8 mouse cellular contexts compared by ENCODE assay signal in the genomic region with DNA sequence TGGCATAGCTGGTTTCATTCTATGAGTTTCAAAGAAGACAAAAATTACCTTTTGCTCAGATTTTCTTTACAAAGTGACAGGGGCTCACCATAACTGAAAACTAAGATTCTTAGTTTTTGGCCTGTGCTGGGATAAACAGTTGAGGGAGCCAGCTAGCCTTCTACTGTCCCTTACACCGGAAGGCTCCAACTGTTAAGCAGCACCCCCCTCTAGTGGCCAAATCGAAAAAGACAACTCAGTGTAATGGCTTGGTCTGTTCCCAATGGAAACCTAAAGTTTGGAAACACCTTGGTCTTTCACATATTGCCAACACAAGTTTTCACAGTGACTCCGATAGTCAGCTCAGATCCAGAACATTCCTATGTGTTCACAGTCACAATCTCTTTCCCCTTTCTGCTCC.
DNase-seq lines count a peak whose midpoint lies in the region; ATAC-seq and TF ChIP-seq lines count a peak whose summit lies in the region.

No protein-coding gene starts in this region.

- DNase-seq in Patski (ENCODE audit: low read depth, low spot score): peak; percentile 24
- peak; percentile 67 to 82 for DNase-seq in cerebellum, adult 2 months
- peak; percentile 87 for DNase-seq in forelimb bud, embryonic 11.5 days (ENCODE audit: low read depth, low spot score)
- DNase-seq in hindbrain, embryonic 14.5 days (ENCODE audit: low spot score): peak; percentile 97
- DNase-seq in layer of hippocampus, postnatal 10 days (ENCODE audit: low spot score in 2 of 2): peak; percentile 91
- peak; percentile 90 for DNase-seq in lung, postnatal 36 days
- DNase-seq in retina, postnatal 7 days (ENCODE audit: low read depth, low spot score): peak; percentile 78
- peak; percentile 86 for DNase-seq in thymus, postnatal 4 days

- in situ Hi-C loops in Patski (cut with MboI; ENCODE audit: low pct_unique_long_range_greater_than_20kb): loop anchor here (5.0 to 25.0 kb wide), 3 partner anchors 520 to 1745 kb away; a partner anchor contains a TSS

- no peaks in the 10 kb centered on the region for H3K9me3 ChIP-seq in hindbrain, embryonic 14.5 days (ENCODE audit: control insufficient read depth, low read length)

- H3K36me3 ChIP-seq in hindbrain, embryonic 14.5 days (replicated peaks; ENCODE audit: control insufficient read depth, insufficient read depth): no peaks in the 10 kb centered on the region

- POLR2A ChIA-PET in Patski (lab: Charles Lee): no interaction called here

- ATAC-seq in Patski: peak; percentile 90
- ATAC-seq in hindbrain, embryonic 14.5 days (ENCODE audit: low FRiP score): peak; percentile 92

- no peak for TF ChIP-seq POLR2A in cerebellum, adult 2 months (IDR thresholded peaks at IDR 0.05; ENCODE audit: borderline replicate concordance, insufficient read depth, low read length)

- no peak overlapping the region for H3K4me3 ChIP-seq in cerebellum, adult 2 months (replicated peaks; ENCODE audit: insufficient read depth, low read depth, low read length)
- H3K4me3 ChIP-seq in hindbrain, embryonic 14.5 days (replicated peaks; ENCODE audit: low read length): no peak overlapping the region

- H3K27ac ChIP-seq in cerebellum, adult 2 months (ENCODE audit: insufficient read depth, low read length): no peak overlapping the region
- no peak overlapping the region for H3K27ac ChIP-seq in hindbrain, embryonic 14.5 days

- TF ChIP-seq CTCF in Patski (IDR thresholded peaks at IDR 0.05): peak; percentile 88
- peak; percentile 91 for TF ChIP-seq CTCF in cerebellum, adult 2 months (IDR thresholded peaks at IDR 0.05; ENCODE audit: borderline replicate concordance, insufficient read depth, low read depth, low read length)

- 7% methylated on average over 3 of the region's 3 CpGs for WGBS in cerebellum, adult 2 months
- WGBS in hindbrain, embryonic 14.5 days: 7% methylated on average over 3 of the region's 3 CpGs

- CTCF ChIA-PET in Patski (lab: Charles Lee): interaction anchor here (0.7 to 1.6 kb wide), 8 partner anchors 9 to 703 kb away, joined by 3 to 4 read pairs (median 3); no protein-coding TSS in a partner anchor

- H3K4me2 ChIP-seq in hindbrain, embryonic 14.5 days (replicated peaks): no peak overlapping the region

- H3K4me1 ChIP-seq in cerebellum, adult 2 months (ENCODE audit: control insufficient read depth, insufficient read depth, low read length): no peaks in the 10 kb centered on the region
- H3K4me1 ChIP-seq in hindbrain, embryonic 14.5 days (replicated peaks; ENCODE audit: control insufficient read depth, insufficient read depth, low read length): no peaks in the 10 kb centered on the region

- peaks cover 4% of the 10 kb centered on the region for H3K27me3 ChIP-seq in Patski
- no peaks in the 10 kb centered on the region for H3K27me3 ChIP-seq in cerebellum, adult 2 months (ENCODE audit: control insufficient read depth, insufficient read depth, low read length)
- no peaks in the 10 kb centered on the region for H3K27me3 ChIP-seq in hindbrain, embryonic 14.5 days (ENCODE audit: control insufficient read depth, insufficient read depth, low read length)

- no peak overlapping the region for H3K9ac ChIP-seq in hindbrain, embryonic 14.5 days

Comparison
In these comparisons a context has a peak if more than half of its experiments do, and no peak if none do; other contexts are left out.
1. DNase-seq: peak in every context shown above with its lines; median percentile 97 in hindbrain, embryonic 14.5 days; 91 in layer of hippocampus, postnatal 10 days; 90 in lung, postnatal 36 days; 87 in forelimb bud, embryonic 11.5 days; 86 in thymus, postnatal 4 days; 78 in retina, postnatal 7 days; 74 in cerebellum, adult 2 months; 24 in Patski.